Mouse (Mus musculus) bone marrow, adult 2 months (tissue): Measurements from ENCODE around the gene Mpz.

Source experiments
- CTCF ChIP-seq: fragments of 200-500 bp; IDR thresholded peaks from 2 replicates; pipeline ENCODE4 v1.5.1; 2011; ENCODE audit warnings: low read length, control low read depth; ENCODE audit not compliant: control insufficient read depth, insufficient read depth
- POLR2A ChIP-seq: fragments of 200-500 bp; IDR thresholded peaks from 2 replicates; pipeline ENCODE4 v1.6.1; 2011; ENCODE audit warnings: low read depth, mild to moderate bottlenecking, control low read depth, low read length, borderline replicate concordance; ENCODE audit not compliant: control insufficient read depth

DNA sequence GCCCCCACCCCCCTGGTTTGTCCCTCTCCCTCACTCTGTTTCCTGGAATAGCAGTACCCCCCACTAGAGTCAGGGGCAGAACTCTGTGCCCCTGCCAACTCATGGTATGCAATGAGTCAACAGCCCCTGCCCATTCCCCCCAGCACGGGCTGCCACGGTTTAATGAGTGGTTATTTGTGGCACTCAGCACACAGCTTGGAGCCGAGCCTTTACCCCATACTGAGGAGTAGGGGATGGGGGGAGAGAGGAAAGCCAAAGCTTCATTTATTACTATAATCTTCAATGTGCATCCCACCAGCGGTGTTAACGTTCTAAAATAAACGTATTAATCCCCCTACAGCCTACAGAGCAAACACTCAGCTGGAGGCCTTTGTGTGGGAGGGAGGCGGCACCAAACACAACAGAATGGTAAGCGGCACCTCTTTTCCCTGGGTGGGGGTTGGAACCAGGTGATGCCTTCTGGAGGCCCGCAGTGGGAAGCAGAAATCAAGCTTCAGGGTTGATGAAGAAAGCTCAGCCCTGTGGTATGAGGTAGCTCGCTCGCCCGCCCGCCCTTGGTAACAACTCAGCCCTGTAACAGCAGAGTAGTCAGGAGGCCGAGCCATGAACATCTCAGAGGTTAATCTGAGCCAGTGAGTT is 39.1 kb downstream of the Mpz start:
- TF ChIP-seq CTCF, result no peak
- no peak for TF ChIP-seq POLR2A
